Mouse (Mus musculus) spleen, postnatal 14 days (tissue): ENCODE data around the gene Mapkap1.

Experiments
- DNase-seq, 2 experiments: peaks; one replicate each; pipeline ENCODE4 v3.0.0; 2021 to 2022; ENCODE audit warnings: low spot score in 2 of 2

The Mapkap1 gene

GRCm38 (mm10) chr2:34573073-34573472 lies 166.5 kb downstream of the Mapkap1 start:
- no peak for DNase-seq

- DNase-seq, result no peak
Observed at GRCm38 (mm10) chr2:34588546-34588945, 182.0 kb downstream of the Mapkap1 start.

- no peak for DNase-seq
Observed at GRCm38 (mm10) chr2:34591721-34592360, 185.3 kb downstream of the Mapkap1 start.

GRCm38 (mm10) chr2:34592361-34592960 lies 185.9 kb downstream of the Mapkap1 start:
- DNase-seq, result no peak

- no peak for DNase-seq
Observed at GRCm38 (mm10) chr2:34594001-34594400, 187.4 kb downstream of the Mapkap1 start.

GRCm38 (mm10) chr2:34599606-34600255 lies 193.2 kb downstream of the Mapkap1 start:
- no peak for DNase-seq

- no peak for DNase-seq
Observed at GRCm38 (mm10) chr2:34600734-34601133, 194.2 kb downstream of the Mapkap1 start.

- no peak for DNase-seq
Observed at GRCm38 (mm10) chr2:34602111-34602541, 195.6 kb downstream of the Mapkap1 start.

- no peak for DNase-seq
Observed at GRCm38 (mm10) chr2:34602896-34603295, 196.3 kb downstream of the Mapkap1 start.

- no peak for DNase-seq
Observed at GRCm38 (mm10) chr2:34603653-34604214, 197.2 kb downstream of the Mapkap1 start.

GRCm38 (mm10) chr2:34605040-34605439 lies 198.5 kb downstream of the Mapkap1 start:
- DNase-seq, result no peak

GRCm38 (mm10) chr2:34608917-34609316 lies 202.3 kb downstream of the Mapkap1 start:
- no peak for DNase-seq

- no peak for DNase-seq
Observed at GRCm38 (mm10) chr2:34609516-34609915, 202.9 kb downstream of the Mapkap1 start.

GRCm38 (mm10) chr2:34620778-34621415 lies 214.3 kb downstream of the Mapkap1 start:
- no peak for DNase-seq

- DNase-seq, result no peak
Observed at GRCm38 (mm10) chr2:34621485-34621884, 214.9 kb downstream of the Mapkap1 start.

- no peak for DNase-seq
Observed at GRCm38 (mm10) chr2:34622518-34622917, 215.9 kb downstream of the Mapkap1 start.

GRCm38 (mm10) chr2:34623181-34623580 lies 216.6 kb downstream of the Mapkap1 start:
- no peak for DNase-seq

GRCm38 (mm10) chr2:34624076-34624475 lies 217.5 kb downstream of the Mapkap1 start:
- DNase-seq, result no peak

GRCm38 (mm10) chr2:34627328-34628226 lies 221.0 kb downstream of the Mapkap1 start:
- no peak for DNase-seq

- no peak for DNase-seq
Observed at GRCm38 (mm10) chr2:34628903-34629540, 222.5 kb downstream of the Mapkap1 start.

GRCm38 (mm10) chr2:34629758-34630157 lies 223.2 kb downstream of the Mapkap1 start:
- no peak for DNase-seq
